Mouse (Mus musculus) right cerebral cortex, adult 2 months (tissue): ENCODE results near the gene Gm10577.
A peak's percentile ranks its signal among the peaks of the same experiment; 100 is the strongest.

ENCODE experiments used
- DNase-seq, 2 experiments: peaks; one replicate each; pipeline ENCODE4 v3.0.0; 2021 to 2022; ENCODE audit warnings: low spot score in 2 of 2

Gm10577 gene

GRCm38 (mm10) chr4:101020596-101020995, at the start of gene Gm10577:
TSS of gene Gm10577 (minus strand) at chr4:101020696.
- DNase-seq = no peak

- peak; percentile 21 to 41 for DNase-seq
These were observed 48.9 kb upstream of the Gm10577 start for GRCm38 (mm10) chr4:101069154-101069971.

DNA sequence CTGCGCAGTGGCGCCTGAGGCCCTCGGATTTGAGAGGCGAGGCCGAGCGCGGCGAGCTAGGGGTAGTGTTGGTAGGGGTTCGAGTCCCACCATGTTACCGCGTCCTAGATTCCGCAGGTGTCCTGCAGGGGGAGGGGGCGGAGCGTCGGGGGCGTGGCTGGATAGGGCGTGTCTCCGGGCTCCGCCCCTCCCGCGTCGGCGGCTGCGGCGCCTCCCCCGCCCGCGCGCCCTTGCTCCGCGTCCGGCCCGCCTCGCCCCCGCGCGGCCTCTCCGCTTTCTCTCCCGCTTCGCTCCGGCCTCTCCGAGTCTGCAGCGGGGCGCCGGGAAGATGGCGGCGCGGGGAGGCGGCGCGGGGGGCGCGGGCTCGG, 48.3 kb upstream of the Gm10577 start, which contains the start of gene Raver2:
TSS of gene Raver2 (plus strand) at position 198 of the 368 bp plus-strand sequence.
- DNase-seq = peak; percentile 30 to 50

GRCm38 (mm10) chr4:101066401-101066800, 45.9 kb upstream of the Gm10577 start:
- no peak for DNase-seq

GRCm38 (mm10) chr4:101062146-101062545, 41.6 kb upstream of the Gm10577 start:
- DNase-seq = no peak

DNA sequence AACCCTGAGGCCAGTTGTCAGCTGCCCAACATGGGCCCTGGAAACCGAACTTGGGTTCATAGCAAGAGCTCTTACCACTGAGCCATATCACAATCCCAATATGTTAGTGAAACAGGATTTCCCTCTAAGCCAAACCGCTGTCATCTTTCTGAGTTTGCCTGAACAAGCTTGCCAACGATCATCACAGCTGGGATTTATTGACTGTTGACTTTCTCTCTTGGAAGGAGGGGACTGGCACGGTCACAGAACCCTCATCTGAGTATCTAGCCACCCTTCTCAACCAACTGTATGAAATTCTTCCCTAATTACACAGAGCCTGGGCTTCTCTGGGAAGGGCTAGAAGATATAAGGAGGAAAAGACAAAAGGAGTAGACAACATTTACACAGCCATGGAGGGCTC, 26.1 kb upstream of the Gm10577 start:
- DNase-seq = no peak

DNA sequence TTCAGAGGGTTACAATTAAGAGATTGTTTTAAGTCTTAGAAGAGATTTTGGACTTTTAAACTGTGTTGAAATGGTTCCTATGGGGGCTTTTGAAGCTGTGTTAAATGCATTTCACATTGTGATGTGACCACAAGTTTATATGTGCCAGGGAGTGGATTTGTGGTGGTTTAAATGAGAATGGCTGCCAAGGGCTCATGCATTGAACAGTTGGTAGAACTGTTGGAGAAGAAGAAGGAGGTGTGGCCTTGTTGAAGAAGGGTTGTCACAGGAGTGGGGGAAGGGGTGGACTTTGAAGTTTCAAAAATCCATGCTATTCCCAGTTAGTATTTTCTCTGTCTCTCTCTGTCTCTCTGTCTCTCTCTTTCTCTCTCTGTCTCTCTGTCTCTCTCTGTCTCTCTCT, 23.7 kb upstream of the Gm10577 start:
- DNase-seq = no peak

- DNase-seq = no peak
These were observed 23.2 kb upstream of the Gm10577 start for GRCm38 (mm10) chr4:101043691-101044090.

GRCm38 (mm10) chr4:101037156-101037555, 16.7 kb upstream of the Gm10577 start:
- DNase-seq = peak; percentile 44 to 63

DNA sequence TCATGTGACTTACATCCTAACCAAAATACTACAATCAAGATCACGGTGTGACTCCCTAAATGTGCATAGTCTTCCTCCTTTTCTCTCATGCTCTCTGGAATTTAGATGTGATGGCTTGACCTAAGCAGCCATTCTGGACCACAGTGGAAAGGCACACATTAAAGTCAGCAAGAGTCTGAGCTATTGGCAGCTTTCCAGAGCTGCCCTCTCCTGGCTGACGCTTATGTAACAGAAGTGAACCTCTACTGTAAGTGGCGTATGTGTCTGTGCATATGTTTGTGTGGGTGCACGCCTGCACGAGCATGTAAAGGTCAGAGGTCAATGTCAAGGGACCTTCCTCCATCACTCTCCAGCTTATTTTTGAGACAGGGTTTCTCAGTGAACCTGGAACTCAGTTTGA, 14.6 kb upstream of the Gm10577 start:
- DNase-seq = no peak

- DNase-seq = no peak
These were observed 12.6 kb upstream of the Gm10577 start for GRCm38 (mm10) chr4:101033047-101033446.

GRCm38 (mm10) chr4:101027852-101028411, 7.4 kb upstream of the Gm10577 start:
- DNase-seq = no peak

- no peak for DNase-seq
These were observed 6.5 kb upstream of the Gm10577 start for GRCm38 (mm10) chr4:101026995-101027394.

GRCm38 (mm10) chr4:101026566-101026965, 6.1 kb upstream of the Gm10577 start:
- no peak for DNase-seq

- DNase-seq = no peak
These were observed 2.7 kb downstream of the Gm10577 start for GRCm38 (mm10) chr4:101017806-101018205.

- DNase-seq = no peak
These were observed 11.4 kb downstream of the Gm10577 start for GRCm38 (mm10) chr4:101009092-101009491.

DNA sequence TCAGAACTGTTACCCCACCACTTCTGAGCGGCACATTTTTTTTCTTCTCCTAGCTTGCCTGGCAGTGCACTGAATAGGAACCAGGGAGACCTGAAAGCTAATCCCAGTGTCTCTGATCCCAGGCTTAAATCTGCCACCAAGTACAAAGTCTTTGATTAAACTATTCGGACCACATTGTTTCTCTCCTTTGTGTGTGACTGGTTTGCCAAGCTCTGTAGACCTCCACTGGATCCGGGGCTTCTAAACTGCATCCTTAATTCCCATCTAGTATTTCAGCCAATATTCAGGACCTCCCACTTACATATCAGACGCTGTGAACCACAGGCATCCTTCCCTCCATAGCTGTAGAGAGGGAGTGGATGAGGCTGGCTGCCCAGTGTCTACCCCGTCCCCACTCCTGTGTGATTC, 12.1 kb downstream of the Gm10577 start:
- DNase-seq = no peak

- no peak for DNase-seq
These were observed 17.5 kb downstream of the Gm10577 start for GRCm38 (mm10) chr4:101002961-101003360.

DNA sequence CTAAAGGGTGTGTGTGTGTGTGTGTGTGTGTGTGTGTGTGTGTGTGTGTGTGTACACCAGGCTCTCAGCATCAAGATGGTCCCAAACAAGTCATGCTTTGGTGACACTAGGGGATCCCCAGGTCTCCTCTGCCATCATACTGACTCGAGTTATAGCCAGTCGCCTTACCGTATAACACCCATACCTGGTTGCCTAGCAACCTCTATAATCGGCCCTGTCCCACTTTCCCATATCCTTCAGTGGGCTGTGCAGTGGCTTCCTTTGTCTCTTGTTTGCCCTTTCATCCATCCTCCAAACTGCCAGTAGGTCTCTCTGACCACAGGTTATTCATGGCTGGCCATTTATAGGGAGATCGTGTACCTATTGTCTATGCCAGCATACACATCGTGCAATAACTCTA, 19.4 kb downstream of the Gm10577 start:
- DNase-seq = no peak

- DNase-seq = no peak
These were observed 19.9 kb downstream of the Gm10577 start for GRCm38 (mm10) chr4:101000622-101001021.

GRCm38 (mm10) chr4:100998906-100999305, 21.6 kb downstream of the Gm10577 start:
- DNase-seq = no peak

DNA sequence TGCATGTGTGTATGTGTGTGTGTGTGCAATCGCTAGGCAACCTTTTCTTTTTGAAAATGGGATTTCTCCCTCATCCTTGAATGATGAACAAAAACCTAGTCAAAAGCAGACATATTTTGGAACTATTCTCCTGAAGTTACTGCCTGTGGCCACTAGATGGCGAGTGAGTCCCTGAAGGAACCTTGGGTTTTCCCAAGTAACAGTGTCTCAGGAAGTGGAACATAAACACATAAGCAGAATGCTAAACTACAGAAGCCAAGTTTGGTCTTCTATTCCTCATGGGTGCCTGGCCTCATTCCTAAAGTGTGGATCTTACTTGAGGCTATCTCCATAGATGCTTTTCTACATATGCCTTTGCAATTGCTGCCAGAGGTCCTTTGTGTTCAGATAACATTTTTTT, 22.4 kb downstream of the Gm10577 start:
- peak; percentile 75 to 81 for DNase-seq

GRCm38 (mm10) chr4:100996060-100996651, 24.3 kb downstream of the Gm10577 start:
- DNase-seq = no peak
